Mouse (Mus musculus): ENCODE data around the gene Pcca.

DNA sequence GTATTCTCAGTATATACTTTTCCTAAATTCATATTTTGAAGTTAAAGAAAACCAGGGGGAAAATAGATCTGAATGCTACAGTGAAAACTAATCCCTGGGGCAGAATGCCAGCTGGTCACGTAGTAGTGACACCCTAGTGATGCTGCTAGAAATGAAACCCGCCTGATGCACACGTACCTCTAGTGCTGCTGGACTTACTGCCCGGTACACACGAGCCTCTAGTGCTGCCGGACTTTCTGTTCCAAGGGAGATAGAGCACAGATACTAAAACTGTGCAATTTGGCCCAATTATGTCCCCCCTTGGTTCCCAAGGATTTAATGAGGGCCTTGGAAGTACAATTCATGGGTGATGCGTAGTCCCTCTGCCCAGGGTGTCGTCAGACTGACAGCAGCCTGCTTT, 340.9 kb downstream of the Pcca start:
- TF ChIP-seq CTCF (IDR thresholded peaks at IDR 0.05; ENCODE audit: borderline replicate concordance, insufficient read depth, low read depth, low read length), result no peak
- no peak for TF ChIP-seq POLR2A (IDR thresholded peaks at IDR 0.05; ENCODE audit: borderline replicate concordance, insufficient read depth, low read length)
